Mouse (Mus musculus) embryonic facial prominence, embryonic 13.5 days (tissue): ENCODE data around the gene Syne2. TPM values are rescaled to one million over a fixed set of nuclear protein-coding genes. Genes with fewer than 3 reads are reported as not detected.
"Not testable (repeated sequence)": the region's sequence is repeated elsewhere in the genome, so short reads cannot be mapped to it uniquely, and the experiment has no call there.

Experiments used
- ATAC-seq: fragments of 200-750 bp; cut with Nextera tagmentation; 2 replicates; pipeline ENCODE4 v1.8.0; 2017; ENCODE audit warnings: low read depth; ENCODE audit not compliant: insufficient number of reproducible peaks, insufficient read depth, low FRiP score, low TSS enrichment
- H3K27ac ChIP-seq: fragments of 300-500 bp; sonication (generic); 2 replicates; pipeline ENCODE4 v1.5.1; 2015; ENCODE audit warnings: moderate library complexity, mild to moderate bottlenecking, inconsistent platforms
- H3K27me3 ChIP-seq: fragments of 300-500 bp; sonication (generic); 2 replicates; pipeline ENCODE4 v1.6.1; 2015; ENCODE audit warnings: mild to moderate bottlenecking, inconsistent platforms
- H3K36me3 ChIP-seq: fragments of 300-500 bp; sonication (generic); 2 replicates; pipeline ENCODE4 v1.6.1; 2015; ENCODE audit warnings: mild to moderate bottlenecking, inconsistent platforms
- H3K4me1 ChIP-seq: fragments of 300-500 bp; sonication (generic); 2 replicates; pipeline ENCODE4 v1.6.1; 2015; ENCODE audit warnings: inconsistent platforms
- H3K4me2 ChIP-seq: fragments of 300-500 bp; sonication (generic); 2 replicates; pipeline ENCODE4 v1.6.1; 2015; ENCODE audit warnings: moderate library complexity, mild to moderate bottlenecking, inconsistent platforms
- H3K4me3 ChIP-seq: fragments of 300-500 bp; sonication (generic); 2 replicates; pipeline ENCODE4 v1.5.1; 2015; ENCODE audit warnings: mild to moderate bottlenecking, inconsistent platforms
- H3K9ac ChIP-seq: fragments of 300-500 bp; sonication (generic); 2 replicates; pipeline ENCODE4 v1.6.1; 2015; ENCODE audit warnings: mild to moderate bottlenecking, inconsistent platforms
- H3K9me3 ChIP-seq: fragments of 300-500 bp; sonication (generic); 2 replicates; pipeline ENCODE4 v1.6.1; 2016; ENCODE audit warnings: inconsistent platforms
- WGBS: fragments of 180-500 bp; shearing (Covaris S2); methylation state at CpG from one replicate; pipeline ENCODE4 v1.1.7; 2015; ENCODE audit warnings: mixed read lengths; 5-methylcytosine and 5-hydroxymethylcytosine counted together
- polyA plus RNA-seq: library from polyadenylated mRNA; unstranded; fragments of >200 nt; fragmentation: Nextera tagmentation; extraction: Ambion mirVana; gene quantifications from 2 replicates; pipeline ENCODE4 v1.2.1, GENCODE M21; 2015

Syne2 gene
- 67.0 and 71.3 TPM in 2 replicates for polyA plus RNA-seq

GRCm38 (mm10) chr12:75817959-75818452 is at the start of gene Syne2:
Gene Syne2, plus strand, starts transcription at chr12:75818134.
- Histone ChIP-seq H3K4me3 (peak within 1 kb of the TSS; percentile 86), H3K27me3 (peaks cover 24% of the 10 kb centered on the region), H3K27ac (peak within 1 kb of the TSS; percentile 80), H3K9me3 (no peaks in the 10 kb centered on the region), H3K9ac (peak within 1 kb of the TSS; percentile 86), H3K4me2 (peak within 1 kb of the TSS; percentile 90), H3K36me3 (no peaks in the 10 kb centered on the region), H3K4me1 (peaks cover 32% of the 10 kb centered on the region)
- under 1% methylated on average over 53 of the region's 54 CpGs for WGBS
- peak; percentile 89 for ATAC-seq

GRCm38 (mm10) chr12:75771410-75771809 is 46.5 kb upstream of the Syne2 start:
- Histone ChIP-seq H3K4me1 (no peaks in the 10 kb centered on the region), H3K9ac (no peak overlapping the region), H3K9me3 (peaks cover 3% of the 10 kb centered on the region; the same call in 1 of the 2 replicates), H3K27ac (no peak overlapping the region), H3K36me3 (no peaks in the 10 kb centered on the region), H3K4me2 (no peak overlapping the region), H3K4me3 (no peak overlapping the region), H3K27me3 (no peaks in the 10 kb centered on the region)
- ATAC-seq = no peak
- WGBS = 56% methylated on average over 3 of the region's 3 CpGs

- Histone ChIP-seq H3K4me3 (no peak overlapping the region), H3K36me3 (no peaks in the 10 kb centered on the region), H3K27ac (no peak overlapping the region), H3K27me3 (no peaks in the 10 kb centered on the region), H3K4me1 (no peaks in the 10 kb centered on the region), H3K4me2 (no peak overlapping the region), H3K9me3 (peaks cover 3% of the 10 kb centered on the region; the same call in 1 of the 2 replicates), H3K9ac (no peak overlapping the region)
- WGBS = 26% methylated on average over 3 of the region's 3 CpGs
- no peak for ATAC-seq
Measured at GRCm38 (mm10) chr12:75772424-75773034, 45.4 kb upstream of the Syne2 start.

GRCm38 (mm10) chr12:75781445-75781844 is 36.5 kb upstream of the Syne2 start:
- no peak overlapping the region for H3K4me3 ChIP-seq
- H3K9ac ChIP-seq = no peak overlapping the region
- no peak for ATAC-seq

GRCm38 (mm10) chr12:75781995-75782394 is 35.9 kb upstream of the Syne2 start:
- Histone ChIP-seq H3K27ac (no peak overlapping the region), H3K36me3 (no peaks in the 10 kb centered on the region), H3K4me1 (no peaks in the 10 kb centered on the region), H3K27me3 (no peaks in the 10 kb centered on the region), H3K9me3 (0 out of 2 replicates have a peak, but pooled peaks cover 9% of the 10 kb centered on the region), H3K9ac (no peak overlapping the region), H3K4me2 (no peak overlapping the region), H3K4me3 (no peak overlapping the region)
- 83% methylated on average over 7 of the region's 7 CpGs for WGBS
- no peak for ATAC-seq

More at GRCm38 (mm10) chr12:75781445-75781844, 36.5 kb upstream of the Syne2 start:
- Histone ChIP-seq H3K36me3 (no peaks in the 10 kb centered on the region), H3K27me3 (no peaks in the 10 kb centered on the region), H3K9me3 (0 out of 2 replicates have a peak, but pooled peaks cover 9% of the 10 kb centered on the region), H3K4me1 (no peaks in the 10 kb centered on the region), H3K4me2 (no peak overlapping the region), H3K27ac (no peak overlapping the region)

- no peak overlapping the region for H3K27ac ChIP-seq
- H3K9ac ChIP-seq = no peak overlapping the region
- no peak overlapping the region for H3K4me3 ChIP-seq
- H3K4me2 ChIP-seq = no peak overlapping the region
- 87% methylated on average over 2 of the region's 2 CpGs for WGBS
- H3K4me1 ChIP-seq = no peaks in the 10 kb centered on the region
- no peaks in the 10 kb centered on the region for H3K27me3 ChIP-seq
- 0 out of 2 replicates have a peak, but pooled peaks cover 9% of the 10 kb centered on the region for H3K9me3 ChIP-seq
- no peak for ATAC-seq
- no peaks in the 10 kb centered on the region for H3K36me3 ChIP-seq
Measured at GRCm38 (mm10) chr12:75784271-75784751, 33.6 kb upstream of the Syne2 start.

GRCm38 (mm10) chr12:75786681-75787080 is 31.3 kb upstream of the Syne2 start:
- not testable (repeated sequence) for H3K4me3 ChIP-seq, H3K27ac ChIP-seq, H3K9me3 ChIP-seq, H3K9ac ChIP-seq, H3K4me2 ChIP-seq, H3K4me1 ChIP-seq, ATAC-seq, H3K36me3 ChIP-seq, H3K27me3 ChIP-seq
- WGBS = 2% methylated on average over 2 of the region's 2 CpGs

- no peak overlapping the region for H3K4me2 ChIP-seq
- H3K36me3 ChIP-seq = no peaks in the 10 kb centered on the region
- no peak overlapping the region for H3K27ac ChIP-seq
- no peaks in the 10 kb centered on the region for H3K9me3 ChIP-seq
- H3K4me3 ChIP-seq = no peak overlapping the region
- no peaks in the 10 kb centered on the region for H3K4me1 ChIP-seq
- no peak for ATAC-seq
- WGBS = 56% methylated on average over 4 of the region's 4 CpGs
- no peak overlapping the region for H3K9ac ChIP-seq
- H3K27me3 ChIP-seq = no peaks in the 10 kb centered on the region
Measured at GRCm38 (mm10) chr12:75789451-75789850, 28.5 kb upstream of the Syne2 start.

- WGBS = 46% methylated on average over 4 of the region's 4 CpGs
- Histone ChIP-seq H3K4me3 (no peak overlapping the region), H3K4me2 (no peak overlapping the region), H3K27ac (no peak overlapping the region), H3K4me1 (no peaks in the 10 kb centered on the region), H3K9me3 (no peaks in the 10 kb centered on the region), H3K9ac (no peak overlapping the region), H3K36me3 (no peaks in the 10 kb centered on the region), H3K27me3 (no peaks in the 10 kb centered on the region)
- no peak for ATAC-seq
Measured at GRCm38 (mm10) chr12:75794527-75794926, 23.4 kb upstream of the Syne2 start.

GRCm38 (mm10) chr12:75796510-75796909 is 21.4 kb upstream of the Syne2 start:
- no peak overlapping the region for H3K27ac ChIP-seq
- H3K27me3 ChIP-seq = no peaks in the 10 kb centered on the region
- no peaks in the 10 kb centered on the region for H3K9me3 ChIP-seq
- no peaks in the 10 kb centered on the region for H3K36me3 ChIP-seq
- H3K4me2 ChIP-seq = no peak overlapping the region
- ATAC-seq = no peak
- H3K4me3 ChIP-seq = no peak overlapping the region
- 76% methylated on average over 2 of the region's 2 CpGs for WGBS
- H3K9ac ChIP-seq = no peak overlapping the region
- H3K4me1 ChIP-seq = no peaks in the 10 kb centered on the region

GRCm38 (mm10) chr12:75806281-75806680 is 11.7 kb upstream of the Syne2 start:
- no peaks in the 10 kb centered on the region for H3K36me3 ChIP-seq
- no peak for ATAC-seq
- WGBS = 78% methylated on average over 4 of the region's 4 CpGs

GRCm38 (mm10) chr12:75813766-75814165 is 4.2 kb upstream of the Syne2 start:
- Histone ChIP-seq H3K36me3 (no peaks in the 10 kb centered on the region), H3K27me3 (peaks cover 12% of the 10 kb centered on the region), H3K27ac (no peak overlapping the region), H3K4me3 (no peak overlapping the region), H3K4me1 (peaks cover 11% of the 10 kb centered on the region; the same call in 1 of the 2 replicates), H3K9ac (no peak overlapping the region), H3K4me2 (no peak overlapping the region), H3K9me3 (no peaks in the 10 kb centered on the region)
- 96% methylated on average over 2 of the region's 2 CpGs for WGBS
- ATAC-seq = no peak

More at GRCm38 (mm10) chr12:75806281-75806680, 11.7 kb upstream of the Syne2 start:
- H3K4me2 ChIP-seq = no peak overlapping the region
- H3K4me1 ChIP-seq = no peaks in the 10 kb centered on the region
- H3K9ac ChIP-seq = no peak overlapping the region
- no peaks in the 10 kb centered on the region for H3K27me3 ChIP-seq
- no peak overlapping the region for H3K4me3 ChIP-seq
- H3K9me3 ChIP-seq = no peaks in the 10 kb centered on the region
- no peak overlapping the region for H3K27ac ChIP-seq
